In genomic region chr2:159163985-159164384, GRCm38 (mm10) we compare ENCODE assay signal across 9 mouse cellular contexts.
DNase-seq lines count a peak whose midpoint lies in the region; ATAC-seq lines count a peak whose summit lies in the region.
"Had no signal": no experiment of that assay in that cellular context is flagged by ENCODE, and none has a peak within 500 bp of the region (broad histone marks: within the 10 kb centered on the region; RNA-seq: fewer than 3 reads in every experiment).

No protein-coding gene starts in this region.

- H3K9ac ChIP-seq in midbrain, embryonic 15.5 days: no peak overlapping the region

- no peak for ATAC-seq in midbrain, embryonic 15.5 days (replicated peaks)

- H3K4me2 ChIP-seq in midbrain, embryonic 15.5 days: no peak overlapping the region

- intact Hi-C loops in heart, postnatal 36 days (cut with DNase I): loop anchor here (1.0 kb wide), 1 partner anchor 252 kb away; no protein-coding TSS in a partner anchor
- intact Hi-C loops in left cerebral cortex, postnatal 25 days (cut with DNase I): loop anchor here (2.0 to 10.0 kb wide), 2 partner anchors 109 to 249 kb away; no protein-coding TSS in a partner anchor

- H3K4me3 ChIP-seq in midbrain, embryonic 10.5 days: no peak overlapping the region
- H3K4me3 ChIP-seq in midbrain, embryonic 15.5 days: no peak overlapping the region
- H3K4me3 ChIP-seq: erythroblast, embryonic 14.5 days had no signal

- H3K4me1 ChIP-seq in midbrain, embryonic 10.5 days: no peaks in the 10 kb centered on the region
- no peaks in the 10 kb centered on the region for H3K4me1 ChIP-seq in midbrain, embryonic 15.5 days

- no peak overlapping the region for H3K27ac ChIP-seq in midbrain, embryonic 10.5 days (replicated peaks)
- H3K27ac ChIP-seq in midbrain, embryonic 15.5 days: no peak overlapping the region

- H3K9me3 ChIP-seq in midbrain, embryonic 10.5 days (replicated peaks): no peaks in the 10 kb centered on the region
- H3K9me3 ChIP-seq in midbrain, embryonic 15.5 days: no peaks in the 10 kb centered on the region

- no peaks in the 10 kb centered on the region for H3K27me3 ChIP-seq in midbrain, embryonic 10.5 days (ENCODE audit: low read depth, poor library complexity, severe bottlenecking)
- H3K27me3 ChIP-seq in midbrain, embryonic 15.5 days (replicated peaks): no peaks in the 10 kb centered on the region

- WGBS in midbrain, embryonic 10.5 days: 49% methylated on average over 7 of the region's 7 CpGs
- 42% methylated on average over 7 of the region's 7 CpGs for WGBS in midbrain, embryonic 15.5 days

- peak; percentile 55 for DNase-seq in midbrain, embryonic 10.5 days (ENCODE audit: low spot score)
- DNase-seq in adrenal gland, adult (ENCODE audit: inconsistent age in 2 of 2, low spot score in 1 of 2): peak; percentile 69 to 90
- peak; percentile 65 to 68 for DNase-seq in cerebellum, postnatal 14 days
- peak; percentile 35 to 56 for DNase-seq in heart, postnatal 36 days
- DNase-seq in left cerebral cortex, postnatal 25 days (ENCODE audit: low spot score in 2 of 2): peak; percentile 16 to 53
- peak; percentile 17 for DNase-seq in retina, postnatal 7 days (ENCODE audit: low read depth, low spot score)
- DNase-seq in natural killer cell, adult 2 months (ENCODE audit: low spot score in 2 of 2): no peak

- H3K36me3 ChIP-seq in midbrain, embryonic 10.5 days: no peaks in the 10 kb centered on the region
- no peaks in the 10 kb centered on the region for H3K36me3 ChIP-seq in midbrain, embryonic 15.5 days (replicated peaks)

Comparison
In these comparisons a context has a peak if more than half of its experiments do, and no peak if none do; other contexts are left out.
1. DNase-seq: peak in midbrain, embryonic 10.5 days (single experiment), adrenal gland, adult (2 of 2), cerebellum, postnatal 14 days (2 of 2), heart, postnatal 36 days (2 of 2), left cerebral cortex, postnatal 25 days (2 of 2) and retina, postnatal 7 days (single experiment); none in natural killer cell, adult 2 months (0 of 2).